Mouse (Mus musculus) heart, postnatal 36 days (tissue): ENCODE data around the gene Ak9. TPM values are rescaled to one million over a fixed set of nuclear protein-coding genes. Genes with fewer than 3 reads are reported as not detected.

Experiments
- DNase-seq, 2 experiments: peaks; one replicate each; pipeline ENCODE4 v3.0.0; 2021 to 2022
- intact Hi-C: fragments of 180-260 bp; cut with DNase I; formaldehyde crosslinking; loops from one replicate; pipeline ENCODE4 v1.15.1; 2025
- total RNA-seq, 2 experiments: library from RNA; stranded (reverse); gene quantifications; 2 replicates each; pipeline ENCODE4 v1.2.3; 2021

The Ak9 gene
- total RNA-seq, 2 experiments from 2014 or later, result not detected

DNA sequence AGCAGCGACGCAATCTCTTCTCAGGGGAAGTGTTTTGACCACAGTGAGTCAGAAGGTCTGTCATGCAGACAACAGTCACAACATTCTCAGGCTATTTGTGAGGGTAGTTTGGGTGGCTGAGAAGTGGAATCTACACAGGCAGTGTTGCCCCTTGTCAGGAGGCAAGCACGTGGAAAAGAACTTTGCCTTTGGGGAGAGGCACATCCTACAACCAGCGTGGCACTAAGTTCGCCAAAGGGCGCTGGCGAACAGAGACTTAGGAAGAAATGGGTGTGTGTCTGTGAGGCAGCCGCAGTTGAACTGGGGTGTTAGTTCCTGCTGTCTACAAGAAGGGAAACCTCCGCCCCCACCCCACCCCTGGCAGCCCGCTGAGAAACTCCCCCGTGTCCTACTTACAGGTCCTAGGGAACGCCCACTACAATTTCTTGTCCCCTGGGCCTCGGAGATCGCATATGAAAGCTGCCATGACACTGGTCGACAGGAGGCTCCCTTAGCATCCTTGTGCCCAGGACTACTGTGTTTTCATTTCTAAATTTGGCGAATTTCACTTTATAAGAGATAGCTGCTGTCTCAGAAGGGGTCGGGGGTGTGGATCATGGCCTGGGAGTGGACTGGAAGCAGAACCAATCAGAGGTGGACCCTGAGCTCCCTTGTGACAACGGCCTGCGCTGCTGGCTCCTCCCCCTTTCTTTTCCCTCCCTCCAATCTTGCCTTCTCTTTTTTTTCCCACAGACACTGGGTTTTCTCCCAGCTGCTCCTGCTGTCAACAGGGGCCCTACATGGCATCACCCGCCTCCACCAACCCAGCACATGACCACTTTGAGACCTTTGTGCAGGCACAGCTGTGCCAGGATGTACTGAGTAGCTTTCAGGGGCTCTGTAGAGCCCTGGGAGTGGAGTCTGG lies 173.8 kb downstream of the Ak9 start:
- intact Hi-C loops, result loop anchor here (2.0 kb wide), 1 partner anchor 25 kb away; no protein-coding TSS in a partner anchor
- DNase-seq, result peak; percentile 61 to 74

GRCm38 (mm10) chr10:41479961-41480360 lies 176.2 kb downstream of the Ak9 start:
- intact Hi-C loops, result no loop called here
- no peak for DNase-seq

GRCm38 (mm10) chr10:41480938-41481880 lies 177.4 kb downstream of the Ak9 start:
- intact Hi-C loops, result no loop called here
- DNase-seq, result no peak

DNA sequence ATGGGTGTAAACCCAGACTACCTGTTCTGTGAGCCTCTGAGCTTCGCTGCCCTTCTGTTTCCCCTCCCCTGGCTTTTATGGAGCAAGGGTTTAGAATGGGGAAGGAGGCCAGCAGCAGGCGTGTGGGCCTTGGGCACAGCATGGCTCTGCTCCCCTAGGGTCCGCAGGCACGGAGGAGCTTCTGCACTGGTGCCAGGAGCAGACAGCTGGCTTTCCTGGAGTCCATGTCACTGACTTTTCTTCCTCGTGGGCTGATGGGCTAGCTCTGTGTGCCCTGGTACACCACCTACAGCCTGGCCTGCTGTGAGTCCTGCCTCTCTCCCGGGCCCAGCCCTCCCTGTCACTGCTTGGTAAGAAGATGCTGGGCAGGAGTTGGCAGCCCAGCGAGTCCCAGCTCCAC lies 178.7 kb downstream of the Ak9 start:
- DNase-seq, result no peak
- intact Hi-C loops, result no loop called here

Other genes starting within 250 kb of the Ak9 start
- not detected for gene Gpr6, start 231.7 kb upstream of the Ak9 start, total RNA-seq
- 10 to 100 TPM; 26.4 to 27.0 TPM for gene Fig4, start 720 bp upstream of the Ak9 start, total RNA-seq
- gene Zbtb24, start 146.4 kb downstream of the Ak9 start, total RNA-seq, result 1 to 10 TPM; 8.6 to 8.9 TPM
- 10 to 100 TPM; 14.5 to 15.8 TPM for gene Mical1, start 172.3 kb downstream of the Ak9 start, total RNA-seq
- gene Smpd2, start 186.4 kb downstream of the Ak9 start, total RNA-seq, result 10 to 100 TPM; 42.8 to 45.3 TPM
- 1 to 10 TPM; 1.2 to 1.8 TPM for gene Ppil6, start 186.5 kb downstream of the Ak9 start, total RNA-seq
- gene Cd164, start 215.4 kb downstream of the Ak9 start, total RNA-seq, result 100 to 1,000 TPM; 144 to 145 TPM